Mouse (Mus musculus): ENCODE data around the gene Olfr768.
"Not testable (repeated sequence)": the region's sequence is repeated elsewhere in the genome, so short reads cannot be mapped to it uniquely, and the experiment has no call there.

Olfr768 gene

GRCm38 (mm10) chr10:129099275-129099674, at the start of gene Olfr768:
Gene Olfr768 (minus strand): TSS chr10:129099375.
- DNase-seq (ENCODE audit: low spot score), result no peak

- no peak for DNase-seq (ENCODE audit: low spot score)
Observed at GRCm38 (mm10) chr10:129138898-129139297, 39.7 kb upstream of the Olfr768 start, which contains the start of gene Olfr770. Gene Olfr770 (minus strand): TSS chr10:129138998.

GRCm38 (mm10) chr10:129117761-129118160, 18.6 kb upstream of the Olfr768 start, which contains the start of gene Olfr769:
Gene Olfr769 (minus strand): TSS chr10:129117861.
- no peak for DNase-seq (ENCODE audit: low spot score)

- no peak for DNase-seq (ENCODE audit: low spot score)
Observed at GRCm38 (mm10) chr10:129115146-129115545, 16.0 kb upstream of the Olfr768 start.

- no peak for DNase-seq (ENCODE audit: low spot score)
Observed at GRCm38 (mm10) chr10:129101231-129101630, 2.1 kb upstream of the Olfr768 start.

GRCm38 (mm10) chr10:129082810-129083209, 16.4 kb downstream of the Olfr768 start, which contains the start of gene Olfr767:
Gene Olfr767 (minus strand): TSS chr10:129082910.
- DNase-seq (ENCODE audit: low spot score), result not testable (repeated sequence)

GRCm38 (mm10) chr10:129068877-129069276, 30.3 kb downstream of the Olfr768 start, which contains the start of gene Olfr766-ps1:
Gene Olfr766-ps1 (minus strand): TSS chr10:129068977.
- no peak for DNase-seq (ENCODE audit: low spot score)

- not testable (repeated sequence) for DNase-seq (ENCODE audit: low spot score)
Observed at GRCm38 (mm10) chr10:129049898-129050297, 49.3 kb downstream of the Olfr768 start, which contains the start of gene Olfr765. Gene Olfr765 (minus strand): TSS chr10:129049998.

Measured in ovary, postnatal 10 days (tissue).